Mouse (Mus musculus) MEL (cell line): ENCODE measurements around the gene Shb. TPM values are rescaled to one million over a fixed set of nuclear protein-coding genes. Genes with fewer than 3 reads are reported as not detected.

Experiments used
- DNase-seq: peaks from one replicate; pipeline ENCODE4 v3.0.0; 2011; ENCODE audit warnings: low read depth, low spot score
- H3K27ac ChIP-seq: 2 replicates; pipeline ENCODE4 v1.5.1; 2012; ENCODE audit warnings: low read depth, mild to moderate bottlenecking, control low read depth, low read length, moderate library complexity; ENCODE audit not compliant: control insufficient read depth
- H3K27me3 ChIP-seq, 2 experiments: fragments of 150-350 bp in 1 of 2; sonication (generic) in 1 of 2; 2 replicates each; pipeline ENCODE4 v1.6.1; 2012; ENCODE audit warnings: low read length in 2 of 2, mild to moderate bottlenecking in 2 of 2, improper control_type of control experiment in 1 of 2, moderate library complexity in 1 of 2; ENCODE audit not compliant: insufficient read depth in 2 of 2, control insufficient read depth in 1 of 2
- H3K36me3 ChIP-seq, 2 experiments: 2 replicates each; pipeline ENCODE4 v1.6.1; 2012 to 2014; ENCODE audit warnings: low read length in 2 of 2, improper control_type of control experiment in 1 of 2, inconsistent platforms in 1 of 2, mild to moderate bottlenecking in 1 of 2; ENCODE audit not compliant: insufficient read depth in 2 of 2, control insufficient read depth in 1 of 2
- H3K4me1 ChIP-seq, 2 experiments: fragments of 150-350 bp in 1 of 2; sonication (generic) in 1 of 2; 2 replicates each; pipeline ENCODE4 v1.6.1; 2012; ENCODE audit warnings: low read length in 2 of 2, improper control_type of control experiment in 1 of 2, mild to moderate bottlenecking in 1 of 2; ENCODE audit not compliant: insufficient read depth in 2 of 2, control insufficient read depth in 1 of 2
- H3K4me3 ChIP-seq, 2 experiments: fragments of 150-350 bp in 1 of 2; sonication (generic) in 1 of 2; 2 replicates each; pipeline ENCODE4 v1.5.1; 2012; ENCODE audit warnings: low read depth in 2 of 2, low read length in 2 of 2, mild to moderate bottlenecking in 2 of 2, moderate library complexity in 2 of 2, control low read depth in 1 of 2, improper control_type of control experiment in 1 of 2; ENCODE audit not compliant: control insufficient read depth in 1 of 2, insufficient read depth in 1 of 2
- H3K79me2 ChIP-seq: 2 replicates; pipeline ENCODE4 v1.6.1; 2012; ENCODE audit warnings: mild to moderate bottlenecking, low read length, moderate library complexity; ENCODE audit not compliant: control insufficient read depth, poor library complexity, insufficient read depth
- H3K9ac ChIP-seq: 2 replicates; pipeline ENCODE4 v1.6.1; 2012; ENCODE audit warnings: low read depth, mild to moderate bottlenecking, control low read depth, low read length, moderate library complexity; ENCODE audit not compliant: control insufficient read depth, poor library complexity, severe bottlenecking
- H3K9me3 ChIP-seq: fragments of 150-350 bp; sonication (generic); replicated peaks from 2 replicates; pipeline ENCODE4 v1.6.1; 2012; ENCODE audit warnings: mild to moderate bottlenecking, low read length, improper control_type of control experiment, moderate library complexity; ENCODE audit not compliant: insufficient read depth
- CHD1 ChIP-seq: IDR thresholded peaks from 2 replicates; pipeline ENCODE4 v1.6.1; 2012; ENCODE audit warnings: low read depth, mild to moderate bottlenecking, inconsistent platforms, low read length, improper control_type of control experiment
- CTCF ChIP-seq, 3 experiments: IDR thresholded peaks in 2 of 3; conservative IDR thresholded peaks in 1 of 3; 2 replicates each; pipeline ENCODE4 v1.5.1; 2011 to 2012; ENCODE audit warnings: low read length in 3 of 3, low read depth in 2 of 3, mild to moderate bottlenecking in 2 of 3, improper control_type of control experiment in 1 of 3, inconsistent platforms in 1 of 3, mixed read lengths in 1 of 3, moderate library complexity in 1 of 3; ENCODE audit not compliant: control insufficient read depth in 1 of 3, insufficient read depth in 1 of 3, poor library complexity in 1 of 3, severe bottlenecking in 1 of 3
- E2F4 ChIP-seq: IDR thresholded peaks from 2 replicates; pipeline ENCODE4 v1.6.1; 2011; ENCODE audit warnings: low read depth, low read length, improper control_type of control experiment, borderline replicate concordance
- JUND ChIP-seq: IDR thresholded peaks from 2 replicates; pipeline ENCODE4 v1.6.1; 2011; ENCODE audit warnings: low read depth, mild to moderate bottlenecking, improper control_type of control experiment, low read length
- MEF2A ChIP-seq: IDR thresholded peaks from 2 replicates; pipeline ENCODE4 v1.6.1; 2014; ENCODE audit warnings: low read depth, mild to moderate bottlenecking, inconsistent platforms, low read length, improper control_type of control experiment; ENCODE audit not compliant: poor library complexity, insufficient replicate concordance, severe bottlenecking; ENCODE audit errors: extremely low read depth
- POLR2AphosphoS2 ChIP-seq: IDR thresholded peaks from 2 replicates; pipeline ENCODE4 v1.6.1; 2011; ENCODE audit warnings: low read length, improper control_type of control experiment
- POLR2AphosphoS5 ChIP-seq: IDR thresholded peaks from 2 replicates; pipeline ENCODE4 v1.6.1; 2012; ENCODE audit warnings: low read depth, borderline replicate concordance, mild to moderate bottlenecking, inconsistent platforms, low read length, moderate library complexity, mixed read lengths
- RCOR1 ChIP-seq: IDR thresholded peaks from 2 replicates; pipeline ENCODE4 v1.6.1; 2012; ENCODE audit warnings: low read depth, mild to moderate bottlenecking, inconsistent platforms, low read length, improper control_type of control experiment
- SMC3 ChIP-seq: IDR thresholded peaks from 2 replicates; pipeline ENCODE4 v1.6.1; 2011; ENCODE audit warnings: low read depth, low read length, improper control_type of control experiment
- TAL1 ChIP-seq: IDR thresholded peaks from 2 replicates; pipeline ENCODE4 v1.6.1; 2012; ENCODE audit warnings: mild to moderate bottlenecking, inconsistent platforms, low read length, moderate library complexity, mixed read lengths
- UBTF ChIP-seq: IDR thresholded peaks from 2 replicates; pipeline ENCODE4 v1.6.1; 2012; ENCODE audit warnings: low read depth, mild to moderate bottlenecking, inconsistent platforms, low read length, improper control_type of control experiment, moderate library complexity, borderline replicate concordance; ENCODE audit not compliant: insufficient read depth
- polyA plus RNA-seq, 2 experiments: library from polyadenylated mRNA; stranded (reverse) in 1 of 2; unstranded in 1 of 2; fragments of >175 nt in 1 of 2; fragments of >200 nt in 1 of 2; gene quantifications; 2 replicates each; pipeline versions ENCODE4 v1.2.1 to v1.2.4; 2012; ENCODE audit warnings: low replicate concordance in 2 of 2, low read depth in 1 of 2; ENCODE audit not compliant: insufficient read length in 2 of 2, insufficient read depth in 1 of 2, missing spikeins in 1 of 2
- total RNA-seq: library from RNA; depleted of rRNA; stranded (reverse); fragments of 300-350 nt; gene quantifications from 2 replicates; pipeline ENCODE4 v1.2.3, GENCODE M21; 2012

Shb gene
- total and polyA plus RNA-seq, 3 experiments, result 5.2 to 13.9 TPM; not detected in 1

- H3K27me3 ChIP-seq, result peaks cover 2 to 7% of the 10 kb centered on the region in 2 experiments
- no peak overlapping the region for H3K4me3 ChIP-seq
- H3K9ac ChIP-seq, result no peak overlapping the region
- no peaks in the 10 kb centered on the region for H3K9me3 ChIP-seq
- H3K79me2 ChIP-seq, result no peaks in the 10 kb centered on the region
- DNase-seq, result no peak
- H3K27ac ChIP-seq, result no peak overlapping the region
- H3K36me3 ChIP-seq, result no peaks in the 10 kb centered on the region
- TF ChIP-seq RCOR1 (no peak), CTCF (IDR thresholded peaks at IDR 0.05 in 2 of 3, conservative IDR thresholded peaks at IDR 0.05 in 1 of 3; ENCODE audit: control insufficient read depth in 1 of 3, insufficient read depth in 1 of 3, low read depth in 2 of 3, low read length in 3 of 3, poor library complexity in 1 of 3, severe bottlenecking in 1 of 3) (no peak), MEF2A (no peak), CHD1 (no peak), UBTF (no peak), TAL1 (no peak), POLR2AphosphoS5 (no peak), JUND (no peak), E2F4 (no peak)
- H3K4me1 ChIP-seq, result no peaks in the 10 kb centered on the region
These were observed 20.3 kb upstream of the Shb start for GRCm38 (mm10) chr4:45552571-45552970.

- H3K36me3 ChIP-seq, result no peaks in the 10 kb centered on the region
- no peak overlapping the region for H3K27ac ChIP-seq
- no peak overlapping the region for H3K4me3 ChIP-seq
- no peak overlapping the region for H3K9ac ChIP-seq
- no peak for DNase-seq
- no peaks in the 10 kb centered on the region for H3K9me3 ChIP-seq
- TF ChIP-seq POLR2AphosphoS2, result no peak
- TF ChIP-seq, all 39 proteins: peak for 0
- peaks cover 0 to 7% of the 10 kb centered on the region in 2 experiments for H3K27me3 ChIP-seq
- H3K79me2 ChIP-seq, result no peaks in the 10 kb centered on the region
- H3K4me1 ChIP-seq, result no peaks in the 10 kb centered on the region
These were observed 18.7 kb upstream of the Shb start for GRCm38 (mm10) chr4:45550970-45551369.

GRCm38 (mm10) chr4:45549514-45549913 lies 17.2 kb upstream of the Shb start:
- no peaks in the 10 kb centered on the region for H3K4me1 ChIP-seq
- peak; percentile 13 for DNase-seq
- H3K9ac ChIP-seq, result no peak overlapping the region
- TF ChIP-seq SMC3 (peak; percentile 41), CTCF (IDR thresholded peaks at IDR 0.05 in 2 of 3, conservative IDR thresholded peaks at IDR 0.05 in 1 of 3; ENCODE audit: control insufficient read depth in 1 of 3, insufficient read depth in 1 of 3, low read depth in 2 of 3, low read length in 3 of 3, poor library complexity in 1 of 3, severe bottlenecking in 1 of 3) (peak; percentile 10 to 32 (median 27); a peak in 3 of 6 replicates), JUND (no peak)
- TF ChIP-seq, all 39 proteins: peak for 2
- no peaks in the 10 kb centered on the region for H3K79me2 ChIP-seq
- no peaks in the 10 kb centered on the region for H3K36me3 ChIP-seq
- H3K27ac ChIP-seq, result no peak overlapping the region
- peaks cover 0 to 6% of the 10 kb centered on the region in 2 experiments for H3K27me3 ChIP-seq
- H3K9me3 ChIP-seq, result no peaks in the 10 kb centered on the region
- H3K4me3 ChIP-seq, result no peak overlapping the region
